Mouse (Mus musculus) olfactory bulb, adult 2 months (tissue): ENCODE results near the gene Arhgap23.

Experiments
- CTCF ChIP-seq: fragments of 200-500 bp; IDR thresholded peaks from 2 replicates; pipeline ENCODE4 v1.5.1; 2012; ENCODE audit warnings: low read depth, mild to moderate bottlenecking, low read length, moderate library complexity; ENCODE audit not compliant: insufficient read depth
- POLR2A ChIP-seq: fragments of 200-500 bp; IDR thresholded peaks from 2 replicates; pipeline ENCODE4 v1.6.1; 2012; ENCODE audit warnings: mild to moderate bottlenecking, low read depth, low read length, moderate library complexity; ENCODE audit not compliant: insufficient read depth

DNA sequence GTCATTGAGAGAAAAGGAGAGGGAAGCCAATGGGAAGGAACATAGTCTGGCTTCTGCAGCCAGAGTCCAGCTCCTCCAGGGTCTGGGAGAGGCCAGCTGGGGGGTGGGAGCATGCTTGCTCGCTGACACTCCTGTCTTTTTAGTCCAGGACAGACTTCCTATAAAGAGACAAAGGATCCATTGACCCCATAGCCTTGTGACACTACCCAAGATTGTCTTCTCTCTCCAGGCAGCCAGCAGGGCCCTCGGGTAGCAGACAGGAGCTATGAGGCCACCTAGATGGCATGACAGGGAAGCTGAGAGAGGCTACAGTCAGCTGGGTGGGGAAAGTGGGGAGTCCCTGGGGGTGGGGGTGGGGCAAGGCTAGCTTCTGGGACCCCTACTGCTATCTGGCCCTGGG, 12.6 kb upstream of the Arhgap23 start:
- TF ChIP-seq POLR2A (no peak), CTCF (no peak)
